Mouse (Mus musculus) myocyte (in vitro differentiated cells): Measurements from ENCODE around the gene Slc16a1.

Experiments
- CEBPB ChIP-seq: IDR thresholded peaks from 2 replicates; pipeline ENCODE4 v1.6.1; 2011; ENCODE audit warnings: mild to moderate bottlenecking, moderate library complexity; ENCODE audit not compliant: poor library complexity, insufficient read depth, severe bottlenecking
- E2F4 ChIP-seq: IDR thresholded peaks from one replicate; pipeline ENCODE4 v1.6.1; 2011; ENCODE audit warnings: mild to moderate bottlenecking, control low read depth, moderate library complexity; ENCODE audit not compliant: insufficient read depth
- MAX ChIP-seq: IDR thresholded peaks from one replicate; pipeline ENCODE4 v1.6.1; 2011; ENCODE audit warnings: low read depth, mild to moderate bottlenecking, control low read depth
- MYOG ChIP-seq, 3 experiments: IDR thresholded peaks; one replicate each; pipeline ENCODE4 v1.6.1; 2011; ENCODE audit warnings: control low read depth in 2 of 3, low read depth in 2 of 3, mild to moderate bottlenecking in 2 of 3; ENCODE audit not compliant: insufficient read length in 2 of 3, control insufficient read depth in 1 of 3, insufficient read depth in 1 of 3
- POLR2A ChIP-seq: IDR thresholded peaks from one replicate; pipeline ENCODE4 v1.6.1; 2011; ENCODE audit warnings: low read depth, mild to moderate bottlenecking, control low read depth, moderate library complexity; ENCODE audit not compliant: insufficient read length
- POLR2AphosphoS2 ChIP-seq: IDR thresholded peaks from one replicate; pipeline ENCODE4 v1.6.1; 2011; ENCODE audit warnings: low read depth, control low read depth; ENCODE audit not compliant: insufficient read length

DNA sequence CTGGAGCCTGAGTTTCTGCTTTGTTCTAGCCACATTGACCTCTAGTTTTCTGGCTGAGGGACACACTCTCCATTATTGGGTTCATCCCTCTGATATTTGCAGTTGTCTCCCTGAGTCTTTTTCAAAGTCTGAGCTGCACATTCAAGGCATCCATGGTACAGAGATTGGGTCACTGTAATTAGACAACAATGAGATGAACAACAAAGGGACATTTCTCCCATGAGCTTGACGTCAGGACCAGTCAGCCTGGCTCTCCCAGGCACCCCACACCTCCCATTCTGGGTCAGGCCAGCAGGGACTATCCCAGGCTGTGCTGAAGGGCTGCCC lies 31.4 kb downstream of the Slc16a1 start:
- no peak for TF ChIP-seq E2F4
- TF ChIP-seq POLR2A: no peak
- no peak for TF ChIP-seq POLR2AphosphoS2
- TF ChIP-seq MAX: no peak
- no peak for TF ChIP-seq CEBPB
- TF ChIP-seq MYOG (IDR thresholded peaks at IDR 0.05; ENCODE audit: control insufficient read depth in 1 of 3, insufficient read depth in 1 of 3, insufficient read length in 2 of 3, low read depth in 2 of 3): no peak
